Mouse (Mus musculus) cerebellum, adult 2 months (tissue): Measurements from ENCODE around the gene Nppc.

Experiments used
- CTCF ChIP-seq: fragments of 200-500 bp; IDR thresholded peaks from 2 replicates; pipeline ENCODE4 v1.5.1; 2011; ENCODE audit warnings: low read depth, mild to moderate bottlenecking, control low read depth, low read length, moderate library complexity, borderline replicate concordance; ENCODE audit not compliant: insufficient read depth
- POLR2A ChIP-seq: fragments of 200-500 bp; IDR thresholded peaks from 2 replicates; pipeline ENCODE4 v1.6.1; 2011; ENCODE audit warnings: low read length, control low read depth, borderline replicate concordance; ENCODE audit not compliant: insufficient read depth

- TF ChIP-seq CTCF (no peak), POLR2A (no peak)
Observed at GRCm38 (mm10) chr1:86718190-86718589, 47.8 kb upstream of the Nppc start.
